Mouse (Mus musculus): Measurements from ENCODE around the gene Plbd1. TPM values are rescaled to one million over a fixed set of nuclear protein-coding genes. Genes with fewer than 3 reads are reported as not detected.

The Plbd1 gene
- polyA plus RNA-seq, 1 experiment from 2014 or later: not detected

DNA sequence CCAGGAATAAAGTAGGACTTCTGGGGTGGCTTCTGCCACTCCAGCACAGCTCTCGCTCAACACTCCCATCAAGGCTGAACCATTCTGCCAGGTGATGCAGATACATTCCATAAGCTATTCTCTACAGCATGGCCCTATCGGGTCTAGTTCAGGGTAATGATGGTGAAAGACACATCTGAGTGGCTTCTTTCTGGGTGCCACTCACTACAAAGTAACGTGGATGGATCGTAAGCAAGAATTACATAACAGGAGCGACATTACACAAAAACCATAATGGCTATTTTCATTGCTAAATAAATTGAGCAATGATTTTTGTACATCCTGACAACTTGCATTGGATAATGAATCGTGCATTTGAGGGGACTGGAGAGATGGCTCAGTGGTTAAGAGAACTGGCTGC lies 13.2 kb upstream of the Plbd1 start:
- DNase-seq (ENCODE audit: low read depth, low spot score) (no peak), ATAC-seq (no peak)
- no peak for TF ChIP-seq CTCF (IDR thresholded peaks at IDR 0.05)
- POLR2A ChIA-PET: no interaction called here
- CTCF ChIA-PET: no interaction called here
- in situ Hi-C loops (cut with MboI; ENCODE audit: low pct_unique_long_range_greater_than_20kb): no loop called here
- no peaks in the 10 kb centered on the region for H3K27me3 ChIP-seq

DNA sequence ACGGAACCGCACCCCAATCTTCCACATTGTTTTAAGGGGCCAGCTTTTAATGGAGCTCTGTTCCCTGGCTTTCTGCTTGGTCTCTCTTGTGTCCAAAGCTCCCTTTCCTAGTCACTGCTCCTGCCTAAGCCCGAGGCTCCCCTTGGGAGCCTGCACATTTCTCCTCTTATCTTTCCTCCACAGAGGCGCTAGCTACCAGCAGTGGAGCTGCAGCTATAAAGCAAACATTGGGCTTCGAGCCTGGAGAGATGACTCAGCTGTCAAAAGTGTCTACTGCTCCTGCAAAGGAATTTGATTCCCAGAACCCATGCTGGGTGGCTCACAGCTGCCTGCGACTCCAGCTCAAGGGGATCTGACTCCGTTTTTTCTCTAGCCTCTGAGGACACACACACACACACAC lies 10.7 kb upstream of the Plbd1 start:
- CTCF ChIA-PET: interaction anchor here (0.8 to 1.3 kb wide), 4 partner anchors 12 to 250 kb away, joined by 3 to 4 read pairs (median 4); no protein-coding TSS in a partner anchor
- in situ Hi-C loops (cut with MboI; ENCODE audit: low pct_unique_long_range_greater_than_20kb): no loop called here
- TF ChIP-seq CTCF (IDR thresholded peaks at IDR 0.05): peak; percentile 37
- peak; percentile 77 for DNase-seq (ENCODE audit: low read depth, low spot score)
- no peaks in the 10 kb centered on the region for H3K27me3 ChIP-seq
- POLR2A ChIA-PET: no interaction called here
- ATAC-seq: peak; percentile 99

DNA sequence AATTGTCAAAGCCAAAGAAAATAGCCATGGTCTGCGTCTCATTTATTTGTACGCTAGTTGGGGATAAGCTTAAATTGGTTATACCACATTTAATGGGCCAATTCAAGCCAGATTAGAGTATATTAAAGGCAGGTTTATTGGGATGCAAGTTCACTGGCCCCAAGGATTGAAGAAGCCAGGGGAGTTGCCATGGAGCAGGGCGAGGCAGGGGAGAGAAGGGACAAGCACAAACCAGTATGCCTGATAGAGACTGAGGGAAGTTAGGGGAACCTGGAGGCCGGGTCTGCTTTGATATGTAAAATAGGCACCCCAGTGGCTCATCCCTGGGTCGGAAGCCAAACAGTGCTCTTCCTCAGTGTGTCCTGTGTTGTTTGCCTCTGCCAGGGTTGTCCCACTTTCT lies 7.5 kb upstream of the Plbd1 start:
- ATAC-seq (no peak), DNase-seq (ENCODE audit: low read depth, low spot score) (no peak)
- TF ChIP-seq CTCF (IDR thresholded peaks at IDR 0.05): no peak
- CTCF ChIA-PET: no interaction called here
- H3K27me3 ChIP-seq: no peaks in the 10 kb centered on the region
- in situ Hi-C loops (cut with MboI; ENCODE audit: low pct_unique_long_range_greater_than_20kb): no loop called here
- POLR2A ChIA-PET: no interaction called here

GRCm38 (mm10) chr6:136668266-136668986 lies 6.7 kb upstream of the Plbd1 start:
- ATAC-seq (no peak), DNase-seq (ENCODE audit: low read depth, low spot score) (no peak)
- no peak for TF ChIP-seq CTCF (IDR thresholded peaks at IDR 0.05)
- CTCF ChIA-PET: no interaction called here
- POLR2A ChIA-PET: no interaction called here
- H3K27me3 ChIP-seq: no peaks in the 10 kb centered on the region
- in situ Hi-C loops (cut with MboI; ENCODE audit: low pct_unique_long_range_greater_than_20kb): no loop called here

- in situ Hi-C loops (cut with MboI; ENCODE audit: low pct_unique_long_range_greater_than_20kb): no loop called here
- CTCF ChIA-PET: no interaction called here
- POLR2A ChIA-PET: no interaction called here
- ATAC-seq (no peak), DNase-seq (ENCODE audit: low read depth, low spot score) (no peak)
- H3K27me3 ChIP-seq: no peaks in the 10 kb centered on the region
- TF ChIP-seq CTCF (IDR thresholded peaks at IDR 0.05): no peak
Measured at GRCm38 (mm10) chr6:136662063-136662462, 335 bp upstream of the Plbd1 start.

DNA sequence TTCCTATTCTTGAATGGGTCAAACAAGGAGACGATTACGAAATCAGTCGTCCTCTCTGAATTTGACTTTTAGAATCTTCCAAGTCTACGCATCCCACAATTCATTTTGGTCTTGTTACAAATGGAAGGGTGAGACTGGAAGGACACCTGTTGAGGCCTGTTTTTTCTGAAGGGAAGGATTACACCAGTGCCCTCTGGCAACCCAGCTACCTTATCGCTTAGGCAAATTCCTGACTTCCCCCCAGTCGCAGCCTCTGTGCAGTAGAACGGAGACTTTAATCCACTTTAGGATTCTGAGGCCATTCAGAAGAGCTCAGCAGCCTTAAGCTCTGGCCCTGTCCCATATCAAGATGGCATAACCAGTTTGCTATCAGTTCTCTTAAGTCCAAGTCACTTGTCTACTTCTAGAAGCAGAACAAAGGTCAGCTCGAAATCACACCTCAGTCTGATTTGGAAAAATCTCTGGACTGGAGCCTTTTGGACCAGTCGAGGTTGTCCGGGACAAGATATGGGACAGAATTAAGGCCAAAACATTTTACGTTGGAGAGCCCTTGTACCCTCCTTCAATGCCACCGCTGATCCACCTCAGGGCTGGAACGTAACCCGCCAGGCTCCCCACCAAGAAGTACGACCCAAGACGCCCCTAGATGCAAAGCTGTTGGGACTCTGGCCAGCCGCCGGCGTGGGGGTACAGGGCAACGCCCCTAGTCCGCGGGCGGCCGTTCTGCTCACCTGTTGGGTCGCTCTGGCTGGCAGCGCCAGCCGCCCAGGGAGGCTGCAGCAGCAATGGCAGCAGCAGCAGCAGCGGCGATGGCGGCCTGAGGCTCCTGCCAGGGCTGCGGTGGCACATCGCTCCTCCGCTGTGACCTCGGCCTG lies 660 bp downstream of the Plbd1 start:
- ATAC-seq (no peak), DNase-seq (ENCODE audit: low read depth, low spot score) (no peak)
- POLR2A ChIA-PET: no interaction called here
- in situ Hi-C loops (cut with MboI; ENCODE audit: low pct_unique_long_range_greater_than_20kb): no loop called here
- no peaks in the 10 kb centered on the region for H3K27me3 ChIP-seq
- no peak for TF ChIP-seq CTCF (IDR thresholded peaks at IDR 0.05)
- CTCF ChIA-PET: interaction anchor here (1.2 to 2.2 kb wide), 2 partner anchors 11 to 41 kb away, joined by 3 to 4 read pairs; no protein-coding TSS in a partner anchor

- TF ChIP-seq CTCF (IDR thresholded peaks at IDR 0.05): no peak
- CTCF ChIA-PET: interaction anchor here (2.2 kb wide), 1 partner anchor 13 kb away, joined by 4 read pairs; no protein-coding TSS in a partner anchor
- POLR2A ChIA-PET: no interaction called here
- ATAC-seq (no peak), DNase-seq (ENCODE audit: low read depth, low spot score) (no peak)
- H3K27me3 ChIP-seq: no peaks in the 10 kb centered on the region
- in situ Hi-C loops (cut with MboI; ENCODE audit: low pct_unique_long_range_greater_than_20kb): no loop called here
Measured at GRCm38 (mm10) chr6:136659226-136659625, 2.5 kb downstream of the Plbd1 start.

DNA sequence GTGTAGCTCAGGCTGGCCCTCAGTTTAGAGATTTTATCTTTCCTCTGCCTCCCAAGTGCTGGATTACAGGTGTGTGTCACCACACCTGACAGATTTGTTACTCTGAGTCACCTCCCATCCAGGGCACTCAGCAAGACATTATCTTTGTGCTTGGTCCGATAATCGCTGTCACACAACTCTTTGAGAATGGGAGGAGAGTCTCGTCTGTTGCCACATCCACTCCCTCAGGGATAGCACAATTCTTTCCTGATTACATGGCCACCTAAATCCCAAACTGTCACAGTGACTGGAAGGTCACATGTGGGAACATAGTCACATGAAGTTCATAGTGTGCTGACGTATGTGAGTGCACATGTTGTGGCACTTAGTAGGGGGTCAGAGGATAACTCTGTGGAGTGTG lies 3.4 kb downstream of the Plbd1 start:
- TF ChIP-seq CTCF (IDR thresholded peaks at IDR 0.05): no peak
- ATAC-seq: no peak

GRCm38 (mm10) chr6:136655786-136656185 lies 5.9 kb downstream of the Plbd1 start:
- ChIA-PET CTCF (no interaction called here), POLR2A (no interaction called here)
- ATAC-seq: no peak
- TF ChIP-seq CTCF (IDR thresholded peaks at IDR 0.05): no peak
- DNase-seq (ENCODE audit: low read depth, low spot score): no peak
- in situ Hi-C loops (cut with MboI; ENCODE audit: low pct_unique_long_range_greater_than_20kb): no loop called here
- H3K27me3 ChIP-seq: no peaks in the 10 kb centered on the region

More for the DNA sequence above, 3.4 kb downstream of the Plbd1 start:
- no peaks in the 10 kb centered on the region for H3K27me3 ChIP-seq
- in situ Hi-C loops (cut with MboI; ENCODE audit: low pct_unique_long_range_greater_than_20kb): no loop called here
- DNase-seq (ENCODE audit: low read depth, low spot score): no peak
- POLR2A ChIA-PET: no interaction called here
- CTCF ChIA-PET: no interaction called here

DNA sequence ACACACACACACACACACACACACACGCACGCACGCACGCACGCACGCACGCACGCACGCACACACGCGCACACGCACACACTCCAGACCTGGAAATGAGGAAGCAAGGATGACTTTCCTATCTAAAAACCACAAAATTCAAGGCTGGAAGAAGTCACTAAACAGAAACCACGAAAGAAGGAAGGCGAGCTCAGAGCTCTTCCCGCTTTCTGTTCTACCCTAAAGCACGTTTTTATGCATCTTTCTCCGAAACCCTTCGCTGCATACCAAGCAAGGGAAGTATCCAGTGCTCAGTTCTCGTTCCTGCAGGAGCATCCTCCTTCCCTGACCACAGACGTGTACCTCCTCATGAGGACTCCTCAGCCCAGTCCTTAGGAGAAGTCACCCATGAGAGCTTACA lies 7.3 kb downstream of the Plbd1 start:
- in situ Hi-C loops (cut with MboI; ENCODE audit: low pct_unique_long_range_greater_than_20kb): no loop called here
- H3K27me3 ChIP-seq: no peaks in the 10 kb centered on the region
- POLR2A ChIA-PET: no interaction called here
- no peak for DNase-seq (ENCODE audit: low read depth, low spot score)
- TF ChIP-seq CTCF (IDR thresholded peaks at IDR 0.05): no peak
- no peak for ATAC-seq
- CTCF ChIA-PET: interaction anchor here (1.0 kb wide), 1 partner anchor 18 kb away, joined by 3 read pairs; no protein-coding TSS in a partner anchor

GRCm38 (mm10) chr6:136653331-136653730 lies 8.4 kb downstream of the Plbd1 start:
- POLR2A ChIA-PET: no interaction called here
- DNase-seq (ENCODE audit: low read depth, low spot score) (no peak), ATAC-seq (no peak)
- in situ Hi-C loops (cut with MboI; ENCODE audit: low pct_unique_long_range_greater_than_20kb): no loop called here
- no peak for TF ChIP-seq CTCF (IDR thresholded peaks at IDR 0.05)
- CTCF ChIA-PET: no interaction called here
- H3K27me3 ChIP-seq: no peaks in the 10 kb centered on the region
